Mouse (Mus musculus) right cerebral cortex, adult 2 months (tissue): Measurements from ENCODE around the gene Mfap1b.
A peak's percentile ranks its signal among the peaks of the same experiment; 100 is the strongest.
"Not testable (repeated sequence)": the region's sequence is repeated elsewhere in the genome, so short reads cannot be mapped to it uniquely, and the experiment has no call there.

ENCODE experiments used
- DNase-seq, 2 experiments: peaks; one replicate each; pipeline ENCODE4 v3.0.0; 2021 to 2022; ENCODE audit warnings: low spot score in 2 of 2

Gene Mfap1b

GRCm38 (mm10) chr2:121473301-121474179 lies at the start of gene Mfap1b:
Gene Mfap1b, minus strand, starts transcription at chr2:121474067.
- DNase-seq = peak; percentile 85

DNA sequence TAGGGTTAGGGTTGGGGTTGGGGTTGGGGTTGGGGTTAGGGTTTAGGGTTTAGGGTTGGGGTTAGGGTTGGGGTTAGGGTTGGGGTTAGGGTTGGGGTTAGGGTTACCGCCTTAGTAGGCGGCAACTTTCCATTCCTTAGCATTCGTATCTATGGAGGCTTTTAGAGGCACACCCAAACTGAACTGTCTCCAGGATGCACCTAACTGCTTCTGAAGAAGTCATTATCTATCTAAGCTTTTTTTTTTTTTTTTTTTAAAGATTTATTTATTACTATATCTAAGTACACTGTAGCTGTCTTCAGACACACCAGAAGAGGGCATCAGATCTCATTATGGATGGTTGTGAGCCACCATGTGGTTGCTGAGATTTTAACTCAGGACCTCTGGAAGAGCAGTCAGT lies 49.0 kb upstream of the Mfap1b start:
- DNase-seq = not testable (repeated sequence)

DNA sequence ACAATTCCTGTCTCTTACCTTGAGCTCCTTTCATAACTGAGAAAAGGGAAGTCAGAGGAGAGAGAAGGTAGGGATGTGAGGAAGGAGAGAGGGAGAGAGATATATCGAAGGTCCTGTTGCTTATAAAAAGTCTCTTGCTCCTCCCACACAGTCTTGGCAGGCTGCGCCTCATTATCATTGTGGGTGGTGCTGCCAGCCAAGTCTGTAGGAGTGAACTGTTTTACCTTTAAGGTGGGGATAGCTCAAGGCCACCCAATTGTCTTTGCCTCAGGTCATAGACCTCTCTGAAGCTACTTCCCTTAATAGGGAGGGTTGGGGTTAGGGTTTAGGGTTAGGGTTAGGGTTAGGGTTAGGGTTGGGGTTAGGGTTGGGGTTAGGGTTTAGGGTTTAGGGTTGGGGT lies 48.1 kb upstream of the Mfap1b start:
- DNase-seq = peak; percentile 39 to 52

GRCm38 (mm10) chr2:121518711-121519110 lies 44.8 kb upstream of the Mfap1b start:
- not testable (repeated sequence) for DNase-seq

GRCm38 (mm10) chr2:121518106-121518505 lies 44.2 kb upstream of the Mfap1b start:
- no peak for DNase-seq

DNA sequence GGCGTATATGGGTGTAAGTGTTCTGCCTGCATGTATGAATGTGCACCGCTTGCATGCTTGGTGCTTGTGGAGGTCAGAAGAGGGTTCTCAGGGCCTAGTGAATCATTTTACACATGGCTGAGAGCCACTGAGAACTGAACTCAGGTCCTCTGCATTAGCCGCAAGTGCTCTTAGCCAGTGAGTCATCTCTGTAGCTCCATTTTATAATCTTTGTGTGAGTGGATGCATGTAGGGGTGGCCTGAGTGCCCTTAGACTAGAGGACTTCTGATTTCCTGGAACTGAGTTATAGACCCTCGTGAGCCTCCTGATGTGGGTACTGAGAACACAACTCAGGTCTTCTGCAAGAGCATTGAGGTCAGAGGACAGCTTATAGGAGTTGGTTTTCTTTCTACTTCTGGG lies 40.3 kb upstream of the Mfap1b start:
- DNase-seq = no peak

DNA sequence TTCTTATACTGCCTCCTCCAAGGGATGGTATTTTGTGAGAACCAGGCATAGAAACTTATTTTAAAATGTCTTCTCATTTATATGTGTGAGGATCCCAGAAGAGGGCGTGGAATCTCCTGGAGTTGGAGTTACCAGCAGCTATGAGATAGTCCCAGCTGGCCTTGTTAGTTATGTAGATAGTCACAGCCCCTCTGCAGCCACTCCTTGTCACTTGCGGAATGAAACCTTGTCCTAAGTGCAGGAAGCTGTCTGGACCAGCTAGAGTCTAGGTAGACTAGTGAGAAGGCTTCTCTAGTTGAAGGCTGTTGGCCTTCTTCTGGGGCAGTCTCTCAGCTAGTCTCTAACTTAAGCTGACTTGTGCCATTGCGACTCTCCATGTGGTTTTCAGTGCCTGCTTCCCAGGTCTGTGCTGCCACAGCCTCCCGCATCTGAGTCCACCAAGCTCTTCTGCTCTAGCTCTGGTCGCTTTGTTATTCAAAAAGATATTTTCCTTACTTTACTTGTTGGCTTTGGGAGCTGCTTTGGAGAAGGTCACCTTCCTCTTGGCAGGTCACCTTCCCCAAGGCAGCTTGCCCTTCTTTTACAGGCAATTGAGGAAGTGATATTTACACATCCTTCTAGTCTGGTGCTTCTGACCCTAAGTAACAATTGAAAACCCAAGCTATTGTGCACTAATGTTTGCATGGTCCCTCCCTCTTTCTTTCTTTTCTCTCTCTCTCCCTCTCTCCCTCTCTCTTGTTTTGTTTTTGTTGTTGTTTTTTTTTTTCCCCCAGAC lies 39.3 kb upstream of the Mfap1b start:
- DNase-seq = not testable (repeated sequence)

DNA sequence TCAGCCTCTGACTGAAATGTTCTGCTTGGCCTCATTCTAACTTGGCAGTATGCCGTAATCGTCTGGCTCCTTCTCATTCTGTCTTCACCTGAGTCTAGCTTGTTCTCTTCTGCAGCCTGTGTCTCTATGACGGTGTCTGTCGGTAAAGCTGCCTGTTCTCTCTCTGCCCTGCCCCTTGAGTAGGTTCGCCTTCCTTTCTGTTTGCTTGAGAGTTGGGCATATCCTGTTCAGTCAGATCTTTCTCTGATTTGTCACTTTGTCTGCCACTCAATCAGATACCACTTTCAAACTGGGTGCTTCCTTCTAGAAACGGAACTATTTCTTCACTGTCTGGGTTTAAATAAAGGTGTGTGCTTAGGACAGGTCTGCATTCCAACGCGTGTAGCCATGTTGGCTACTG lies 37.5 kb upstream of the Mfap1b start:
- DNase-seq = no peak

DNA sequence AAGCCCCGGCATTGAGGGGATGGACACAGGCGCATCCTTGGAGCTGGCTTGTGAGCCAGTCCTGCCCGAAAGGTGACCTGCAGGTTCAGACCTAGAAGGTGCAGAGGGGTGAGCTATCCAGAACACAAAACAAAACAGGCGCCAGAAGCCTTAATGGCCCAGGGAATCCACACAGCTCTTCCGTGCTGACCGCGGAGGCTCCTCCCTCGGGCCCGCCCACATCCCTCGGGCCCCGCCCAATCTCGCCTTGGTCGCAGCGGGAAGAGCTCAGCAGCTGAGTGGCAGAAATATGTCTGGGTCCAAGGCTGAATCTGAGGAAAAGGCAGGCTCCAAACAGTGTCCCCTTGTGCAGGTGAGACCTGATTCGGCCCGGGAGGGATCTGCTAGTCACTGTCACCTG lies 35.7 kb upstream of the Mfap1b start:
- DNase-seq = peak; percentile 45 to 54

GRCm38 (mm10) chr2:121507951-121508330 lies 34.1 kb upstream of the Mfap1b start:
- no peak for DNase-seq

GRCm38 (mm10) chr2:121507173-121507950 lies 33.5 kb upstream of the Mfap1b start:
- no peak for DNase-seq

DNA sequence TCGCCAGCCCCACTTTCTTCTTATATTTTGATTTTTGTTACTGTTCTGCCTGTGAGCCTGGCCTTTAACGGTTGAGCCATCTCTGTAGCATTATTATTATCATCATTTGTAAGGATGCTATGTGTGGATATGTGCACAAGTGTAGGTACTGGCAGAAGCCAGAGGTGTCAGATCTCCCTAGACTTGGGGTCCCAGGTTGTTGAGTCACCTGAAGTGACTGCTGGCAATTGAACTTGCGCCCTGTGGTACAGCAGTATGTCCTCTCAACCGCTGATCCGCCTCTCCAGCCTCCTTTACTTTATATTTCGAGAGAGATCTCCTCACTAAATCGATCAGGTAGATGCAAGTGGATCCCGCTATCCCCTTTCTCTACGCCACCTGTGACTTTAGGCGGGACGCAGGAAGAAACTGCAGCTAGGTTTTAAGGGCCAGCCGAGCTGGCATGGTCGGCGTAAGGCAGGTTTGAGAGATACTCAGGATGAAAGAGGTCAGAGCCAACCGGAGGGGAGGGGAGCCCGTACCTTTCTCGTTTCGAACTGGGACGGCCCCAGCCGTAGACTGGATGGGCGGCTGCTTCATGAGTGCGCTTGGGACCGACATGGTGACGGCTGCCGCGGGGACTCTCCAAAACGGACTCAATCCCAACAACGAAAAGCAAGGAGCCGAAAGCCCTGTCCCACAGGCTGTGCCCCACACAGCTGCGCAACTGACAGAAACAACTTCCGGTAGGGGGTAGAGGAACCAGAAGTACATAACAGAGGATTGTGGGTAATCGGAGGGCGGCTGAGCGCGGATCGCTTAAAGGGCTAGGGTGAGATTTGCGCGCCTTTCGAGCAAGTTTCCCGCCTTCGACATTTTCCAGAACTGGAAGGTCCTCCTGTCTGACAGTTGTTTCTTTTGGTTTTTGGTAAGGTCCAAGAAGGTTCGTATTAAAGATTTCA lies 32.3 kb upstream of the Mfap1b start, which contains the start of the genes Mfap1a and Wdr76:
Gene Mfap1a, minus strand, starts transcription at position 724 of the 941 bp plus-strand sequence.
Gene Wdr76, plus strand, starts transcription at position 782 of the 941 bp plus-strand sequence.
- peak; percentile 86 for DNase-seq

GRCm38 (mm10) chr2:121501550-121501949 lies 27.7 kb upstream of the Mfap1b start:
- DNase-seq = not testable (repeated sequence)

- DNase-seq = not testable (repeated sequence)
These were observed 10.5 kb upstream of the Mfap1b start for GRCm38 (mm10) chr2:121484403-121484802.

- no peak for DNase-seq
These were observed 9.7 kb upstream of the Mfap1b start for GRCm38 (mm10) chr2:121483576-121483975.

GRCm38 (mm10) chr2:121480916-121481315 lies 7.0 kb upstream of the Mfap1b start:
- not testable (repeated sequence) for DNase-seq

- no peak for DNase-seq
These were observed 6.6 kb upstream of the Mfap1b start for GRCm38 (mm10) chr2:121480498-121480897.

DNA sequence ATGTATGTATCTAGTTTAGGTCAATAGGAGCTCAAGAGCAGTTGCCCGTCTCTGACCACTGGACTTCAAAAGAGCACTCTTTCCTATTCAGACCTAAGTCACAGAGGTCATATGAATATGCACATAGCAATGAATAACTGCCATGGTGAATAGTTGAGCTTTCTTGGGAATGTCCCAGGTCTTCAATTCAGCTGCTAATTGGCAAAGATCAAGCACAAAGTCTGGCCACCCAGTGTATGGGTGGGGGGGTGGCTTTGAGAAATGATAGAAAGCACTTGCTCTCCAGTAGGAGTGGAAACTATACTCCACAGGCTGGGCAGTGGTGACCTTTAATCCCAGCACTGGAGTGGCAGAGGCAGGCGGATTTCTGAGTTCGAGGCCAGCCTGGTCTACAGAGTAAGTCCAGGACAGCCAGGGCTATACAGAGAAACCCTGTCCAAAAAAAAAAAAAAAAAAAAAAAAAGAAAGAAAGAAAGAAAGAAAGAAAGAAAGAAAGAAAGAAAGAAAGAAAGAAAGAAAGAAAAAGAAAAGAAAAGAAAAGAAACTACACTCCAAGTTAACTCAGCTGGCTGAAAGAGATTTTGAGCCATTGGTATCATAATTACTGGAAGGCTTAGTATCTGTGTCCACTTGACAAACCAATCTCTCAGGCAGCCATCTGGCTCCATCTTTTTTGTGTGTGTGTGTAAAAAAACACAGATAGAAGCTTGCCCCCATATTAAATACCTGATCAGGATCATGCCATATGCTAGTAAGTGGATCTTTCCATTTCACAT lies 3.8 kb upstream of the Mfap1b start:
- DNase-seq = no peak

DNA sequence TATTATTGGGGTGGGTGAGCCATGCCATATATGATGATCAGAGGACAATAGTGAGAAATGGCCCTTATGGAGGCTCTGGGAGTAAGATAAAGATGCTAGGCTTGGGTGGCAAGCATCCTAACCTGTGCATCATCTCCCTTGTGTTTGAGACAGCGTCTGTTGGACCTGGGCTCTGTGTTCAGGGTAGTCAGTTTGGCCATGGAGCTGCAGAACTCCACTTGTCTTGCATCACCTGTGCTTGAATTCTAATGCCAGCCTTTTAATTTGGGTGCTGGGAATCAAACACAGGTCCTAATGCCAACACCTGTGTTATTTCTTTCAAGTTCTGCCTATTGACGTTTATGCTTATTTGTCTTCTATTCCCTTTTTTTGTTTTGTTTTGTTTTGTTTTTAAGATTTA lies 1.4 kb upstream of the Mfap1b start:
- not testable (repeated sequence) for DNase-seq

DNA sequence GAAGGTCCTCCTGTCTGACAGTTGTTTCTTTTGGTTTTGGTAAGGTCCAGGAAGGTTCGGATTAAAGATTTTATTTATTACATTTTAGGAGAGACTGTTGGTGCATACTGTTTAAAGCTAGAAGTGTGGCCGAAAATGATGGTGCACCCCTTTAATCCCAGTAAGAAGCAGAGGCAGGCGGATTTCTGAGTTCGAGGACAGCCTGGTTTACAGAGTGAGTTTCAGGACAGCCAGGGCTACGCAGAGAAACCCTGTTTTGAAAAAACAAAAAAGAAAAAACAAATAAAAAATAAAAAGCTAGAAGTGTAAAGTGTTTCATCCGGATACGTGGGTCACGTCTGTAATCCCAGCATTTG lies 291 bp upstream of the Mfap1b start:
- DNase-seq = no peak
